Mouse (Mus musculus) layer of hippocampus, adult 9-10 months (tissue): Measurements from ENCODE around the gene Appl2.
A peak's percentile ranks its signal among the peaks of the same experiment; 100 is the strongest.
"Not testable (repeated sequence)": the region's sequence is repeated elsewhere in the genome, so short reads cannot be mapped to it uniquely, and the experiment has no call there.

Experiments
- DNase-seq: peaks from one replicate; pipeline ENCODE4 v3.0.0; 2022; ENCODE audit warnings: low spot score

Appl2 gene

DNA sequence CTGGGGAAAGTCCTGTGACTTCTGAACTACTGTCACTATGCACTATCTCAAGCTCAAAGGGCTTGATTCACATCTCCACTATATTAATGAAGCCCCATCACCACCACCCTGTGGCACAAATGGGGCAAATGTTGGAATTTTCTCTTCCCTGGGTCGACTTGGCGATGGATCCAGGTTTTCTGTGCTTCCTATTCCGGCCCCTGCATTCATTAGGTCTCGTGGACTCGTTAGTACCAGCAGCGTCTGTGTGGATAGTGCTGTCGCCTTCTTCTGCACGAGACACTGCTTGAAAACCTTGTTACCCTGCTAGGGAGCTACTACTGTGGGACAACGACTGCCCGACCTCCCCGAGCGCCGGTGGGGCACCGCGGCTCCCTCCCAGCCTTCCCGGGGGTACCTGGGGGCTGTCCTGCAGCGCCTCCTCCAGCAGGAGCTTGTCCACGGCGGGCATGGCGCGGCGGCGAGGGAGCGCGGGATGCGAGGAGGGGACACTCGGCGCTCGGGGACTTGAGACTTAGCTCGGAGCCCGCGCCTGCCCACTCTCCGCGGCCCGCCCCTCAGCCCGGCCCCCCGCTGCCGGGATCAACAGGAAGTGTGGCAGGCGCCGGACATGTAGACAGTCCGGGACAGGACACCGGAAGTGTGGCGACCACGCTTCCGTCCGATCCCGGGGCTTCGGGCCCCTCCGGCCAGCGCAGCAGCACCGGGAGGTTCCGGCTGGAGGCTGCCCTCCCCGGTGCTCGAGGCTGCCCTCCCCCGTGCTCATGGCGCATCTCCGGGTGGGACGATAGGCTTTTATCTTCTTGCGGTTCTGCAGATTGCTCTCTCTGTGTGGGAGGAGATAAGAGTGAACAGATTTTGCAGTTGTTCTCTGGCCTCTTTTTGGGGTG lies at the start of gene Appl2:
Appl2 (minus strand) TSS at position 608 of the 890 bp plus-strand sequence.
- peak; percentile 68 for DNase-seq

- DNase-seq: no peak
Observed at GRCm38 (mm10) chr10:83696226-83696625, 47.7 kb upstream of the Appl2 start.

GRCm38 (mm10) chr10:83692175-83692895 lies 43.8 kb upstream of the Appl2 start:
- no peak for DNase-seq

DNA sequence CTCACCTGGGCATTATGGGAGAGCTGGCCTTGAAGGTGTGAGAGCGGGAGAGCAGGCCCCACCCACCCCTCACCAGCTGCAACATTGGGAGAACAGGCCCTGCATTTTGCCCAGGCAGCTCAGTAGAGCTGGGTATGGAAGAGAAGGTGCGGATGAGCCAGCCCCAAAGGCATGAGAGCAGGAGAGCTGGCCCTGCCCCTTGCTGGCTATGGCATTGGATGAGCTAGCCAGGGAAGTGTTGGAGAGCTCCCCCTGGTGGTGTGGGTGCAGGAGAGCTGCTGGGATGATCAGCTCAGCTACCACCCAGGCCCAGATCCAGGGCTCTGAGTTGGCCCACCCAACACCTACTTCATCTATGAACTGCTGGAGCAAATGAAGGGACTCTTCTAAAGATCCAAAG lies 39.7 kb upstream of the Appl2 start:
- no peak for DNase-seq

GRCm38 (mm10) chr10:83681334-83681733 lies 32.8 kb upstream of the Appl2 start:
- DNase-seq: peak; percentile 1

DNA sequence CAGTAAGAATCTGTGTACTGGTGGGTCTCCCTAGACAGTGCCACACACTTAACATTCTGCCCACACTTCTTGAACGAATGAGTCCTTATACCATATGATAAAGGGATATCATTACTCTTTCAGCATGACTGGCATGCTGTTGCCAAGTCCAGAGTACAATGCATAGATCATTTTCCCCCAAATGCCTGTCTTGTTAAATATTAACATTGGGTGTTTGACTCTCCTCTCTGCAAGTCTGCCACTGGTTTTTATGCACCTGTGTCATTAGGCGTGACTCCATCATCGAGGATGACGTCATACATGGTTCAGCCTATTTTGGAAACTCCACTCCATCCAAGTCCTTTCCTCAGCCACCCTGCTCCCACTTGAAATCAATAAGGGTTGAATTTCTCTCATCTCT lies 18.0 kb upstream of the Appl2 start:
- no peak for DNase-seq

DNA sequence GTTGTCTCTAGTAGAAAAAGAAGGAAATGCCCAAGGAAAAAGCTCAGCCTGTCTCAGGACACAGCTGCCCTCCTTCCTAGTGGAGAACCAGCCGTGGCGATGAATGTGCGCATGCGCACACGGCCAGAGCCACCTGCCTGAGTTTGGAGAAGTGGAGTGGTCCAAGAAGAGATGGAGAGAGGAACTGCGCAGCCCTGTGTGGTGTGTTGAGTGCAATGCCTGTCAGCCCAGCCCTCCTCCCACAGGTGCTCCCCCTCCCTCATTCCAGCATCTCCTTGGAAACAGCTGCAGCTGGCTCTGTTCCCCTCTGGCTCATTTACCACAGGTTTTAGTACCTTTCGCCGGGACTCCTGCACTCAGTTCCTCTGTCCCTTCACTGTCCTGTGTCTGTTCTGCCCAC lies 13.4 kb upstream of the Appl2 start:
- DNase-seq: no peak

DNA sequence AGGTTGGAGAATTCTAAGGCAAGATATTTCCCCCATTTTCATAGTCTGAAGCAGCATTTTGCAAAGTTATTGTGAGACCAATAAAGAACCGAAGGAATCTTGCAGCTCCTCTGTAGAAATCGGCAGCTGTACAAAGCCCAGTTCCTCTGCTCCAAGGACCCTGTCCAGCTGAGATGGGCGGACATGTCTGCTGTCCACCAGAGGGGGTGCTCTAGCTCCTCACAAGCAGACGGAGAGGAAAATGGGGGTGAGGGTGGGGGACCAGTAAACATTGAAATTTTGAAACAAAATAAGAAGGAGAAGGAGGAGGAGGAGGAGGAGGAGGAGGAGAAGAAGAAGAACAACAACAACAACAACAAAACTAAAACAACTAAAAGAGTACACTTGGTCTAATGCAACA lies 12.1 kb upstream of the Appl2 start:
- no peak for DNase-seq

GRCm38 (mm10) chr10:83654591-83654990 lies 6.1 kb upstream of the Appl2 start:
- DNase-seq: no peak

DNA sequence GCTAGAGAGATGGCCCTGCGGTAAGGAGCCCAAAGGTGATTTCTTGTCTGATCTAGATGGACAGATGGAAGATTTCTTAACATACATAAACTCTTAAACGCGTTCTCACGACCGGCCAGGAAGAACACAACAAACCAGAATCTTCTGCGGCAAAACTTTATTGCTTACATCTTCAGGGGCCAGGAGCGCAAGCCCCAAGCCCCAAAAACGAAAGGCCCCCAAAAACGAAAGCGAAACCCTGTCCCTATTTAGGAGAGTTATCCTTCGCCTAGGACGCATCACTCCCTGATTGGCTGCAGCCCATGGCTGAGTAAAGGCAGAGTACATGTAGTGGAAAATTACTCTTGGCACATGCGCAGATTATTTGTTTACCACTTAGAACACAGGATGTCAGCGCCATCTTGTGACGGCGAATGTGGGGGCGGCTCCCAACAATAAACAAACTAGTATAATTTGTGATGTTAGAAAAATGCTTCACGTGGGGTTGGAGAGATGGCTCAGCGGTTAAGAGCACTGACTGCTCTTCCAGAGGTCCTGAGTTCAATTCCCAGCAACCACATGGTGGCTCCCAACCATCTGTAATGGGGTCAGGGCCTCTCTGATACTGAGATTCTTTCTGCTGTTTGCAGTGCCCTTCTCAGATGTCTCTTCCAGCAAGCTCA lies 3.8 kb upstream of the Appl2 start:
- not testable (repeated sequence) for DNase-seq

DNA sequence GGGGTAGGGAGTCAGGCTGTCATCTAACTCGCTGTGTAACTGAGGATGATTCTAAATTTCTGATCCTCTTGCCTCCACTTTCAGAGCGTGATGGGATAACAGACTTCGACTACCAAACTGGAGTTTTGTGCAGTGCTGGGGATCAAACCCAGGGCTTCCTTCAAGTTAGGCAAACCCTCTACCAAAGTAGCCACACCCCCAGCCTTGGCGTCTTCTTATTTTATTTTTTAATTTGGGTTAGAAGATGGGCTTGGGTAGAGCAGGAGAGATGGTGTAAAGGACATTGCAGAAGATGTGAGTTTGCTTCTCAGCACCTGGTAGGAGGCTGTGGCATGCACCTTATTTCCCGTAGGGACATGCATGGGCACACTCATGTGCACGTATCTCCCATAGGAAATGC lies 499 bp upstream of the Appl2 start:
- no peak for DNase-seq

DNA sequence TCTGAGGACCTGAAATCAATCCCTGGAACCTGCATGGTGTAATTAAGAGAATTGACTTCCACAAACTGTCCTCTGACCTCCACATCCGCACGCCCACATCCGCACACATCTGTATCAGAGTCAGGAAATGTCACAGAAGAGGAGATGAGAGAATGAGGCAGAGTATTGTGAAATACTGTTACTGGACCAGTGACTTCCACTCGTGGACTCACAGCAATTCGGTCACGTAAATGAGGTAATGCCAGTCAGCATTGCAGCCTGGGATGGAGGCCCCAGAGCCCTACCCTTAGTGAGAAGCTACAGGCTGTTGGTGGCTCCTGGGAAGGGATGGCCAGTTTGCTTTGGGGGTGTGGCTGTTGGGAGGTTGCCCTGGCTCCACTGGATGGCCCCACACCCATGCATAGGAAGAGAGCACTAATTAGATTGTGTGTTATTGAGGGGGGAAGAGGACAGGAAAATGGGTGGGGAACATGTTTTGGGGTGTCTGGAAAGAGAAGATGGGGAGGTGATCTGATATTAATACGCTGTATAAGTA lies 2.1 kb downstream of the Appl2 start:
- DNase-seq: no peak

- DNase-seq: no peak
Observed at GRCm38 (mm10) chr10:83645716-83645990, 2.9 kb downstream of the Appl2 start.

DNA sequence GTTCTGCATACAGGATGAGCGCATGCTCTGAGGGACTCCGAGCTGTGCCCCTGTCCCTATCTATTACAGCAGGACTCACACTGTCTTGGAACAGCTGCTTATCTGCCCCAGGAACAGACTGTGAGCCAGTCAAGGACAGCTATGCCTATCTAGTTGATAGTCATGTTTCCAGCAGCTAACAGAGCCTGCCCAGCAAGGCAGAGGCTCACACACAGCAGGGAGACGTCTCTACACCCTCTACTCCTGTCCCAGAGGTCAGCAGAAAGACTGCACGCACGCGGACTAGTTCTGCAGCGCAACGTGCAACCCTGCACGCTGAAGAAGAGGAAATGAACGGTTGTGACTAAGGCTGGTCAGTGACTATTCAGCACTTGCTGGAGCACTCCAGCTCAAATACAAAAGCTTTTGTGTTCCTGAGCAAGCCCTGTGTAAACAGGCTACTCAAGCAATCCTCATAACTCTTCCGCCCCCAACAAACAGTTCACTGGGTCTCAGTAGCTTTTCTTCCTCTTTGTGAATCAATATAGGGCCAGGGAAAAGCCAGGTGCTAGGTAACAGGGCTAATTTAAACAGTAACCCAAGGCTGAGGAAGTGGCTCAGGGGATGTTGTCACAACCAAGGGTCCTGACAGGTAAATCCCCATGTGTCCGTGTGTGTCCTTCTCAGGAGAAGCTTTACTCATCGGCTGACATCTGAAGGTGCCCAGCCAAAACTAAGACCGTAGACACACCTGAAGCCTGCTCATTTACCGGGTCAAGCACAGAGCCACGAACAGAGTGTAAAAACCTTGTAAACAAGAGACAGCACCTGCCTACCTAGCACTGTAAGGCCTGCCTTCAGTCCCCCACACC lies 3.4 kb downstream of the Appl2 start:
- no peak for DNase-seq

- no peak for DNase-seq
Observed at GRCm38 (mm10) chr10:83644167-83644566, 4.4 kb downstream of the Appl2 start.

GRCm38 (mm10) chr10:83641641-83642040 lies 6.9 kb downstream of the Appl2 start:
- DNase-seq: no peak

DNA sequence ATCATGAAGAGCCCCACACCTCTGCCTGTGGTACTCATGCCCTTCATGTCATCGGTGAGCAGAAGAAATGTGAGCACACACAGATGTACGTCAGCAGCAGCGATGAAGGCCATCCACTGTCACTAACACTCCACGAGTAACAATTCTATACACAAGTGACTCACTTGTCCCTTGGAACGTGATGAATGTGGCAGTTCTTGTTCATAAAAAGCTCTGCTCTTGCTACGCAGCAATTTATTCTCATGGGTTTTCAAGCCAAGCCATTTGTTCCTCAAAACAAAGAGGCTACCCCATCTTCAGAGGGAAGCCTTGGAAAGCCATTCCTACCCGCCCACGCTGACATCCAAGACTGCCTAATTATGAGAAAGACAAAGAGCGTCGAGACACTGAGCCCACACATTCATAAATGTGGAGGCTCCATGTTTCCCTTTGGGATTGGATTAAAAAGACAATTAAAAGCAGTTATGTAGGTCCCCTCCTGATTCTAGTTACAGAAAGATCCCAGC lies 8.6 kb downstream of the Appl2 start:
- no peak for DNase-seq

GRCm38 (mm10) chr10:83637295-83637694 lies 11.2 kb downstream of the Appl2 start:
- DNase-seq: no peak

DNA sequence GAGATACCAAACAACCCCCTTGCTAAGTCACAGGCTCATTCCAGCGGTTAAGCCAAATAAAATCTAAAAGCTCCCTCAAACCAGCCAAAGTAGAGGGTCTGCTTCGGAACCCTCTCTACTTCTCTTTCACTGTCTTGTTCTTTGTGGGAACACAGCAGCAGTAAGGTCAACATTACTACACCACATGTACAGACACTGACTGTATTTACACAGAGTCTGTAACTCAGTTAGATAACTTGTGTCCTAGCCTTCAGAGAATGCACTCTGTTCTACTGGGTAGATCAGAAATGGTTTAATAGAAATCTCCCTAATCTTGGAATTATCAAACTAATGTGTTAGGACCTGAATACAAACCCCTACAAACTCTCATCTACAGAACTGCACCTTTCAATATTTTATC lies 12.3 kb downstream of the Appl2 start:
- no peak for DNase-seq

DNA sequence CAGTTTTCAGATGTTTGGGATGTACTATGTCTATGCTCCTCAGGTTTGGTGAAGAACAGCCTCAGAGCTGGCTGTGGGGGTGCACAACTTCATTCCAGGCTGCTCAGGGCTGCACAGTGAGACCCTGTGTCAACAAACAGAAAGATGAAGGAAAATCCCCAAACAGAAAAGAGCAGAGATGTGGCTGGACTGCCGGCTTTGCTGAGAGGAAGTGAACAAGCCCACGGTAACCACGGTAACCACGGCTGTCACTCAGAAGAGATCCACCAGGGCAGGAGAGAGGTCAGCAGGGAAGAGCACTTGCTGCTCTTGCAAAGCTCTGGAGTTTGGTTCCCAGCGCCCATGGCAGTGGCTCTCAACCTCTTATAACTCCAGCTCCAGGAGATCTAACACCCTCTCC lies 14.1 kb downstream of the Appl2 start:
- no peak for DNase-seq

- DNase-seq: no peak
Observed at GRCm38 (mm10) chr10:83632806-83633374, 15.6 kb downstream of the Appl2 start.
